Mouse (Mus musculus): ENCODE data around the gene Ola1. TPM values are rescaled to one million over a fixed set of nuclear protein-coding genes. Genes with fewer than 3 reads are reported as not detected.

The Ola1 gene
- total RNA-seq, 2 experiments from 2014 or later = 101 to 103 TPM

DNA sequence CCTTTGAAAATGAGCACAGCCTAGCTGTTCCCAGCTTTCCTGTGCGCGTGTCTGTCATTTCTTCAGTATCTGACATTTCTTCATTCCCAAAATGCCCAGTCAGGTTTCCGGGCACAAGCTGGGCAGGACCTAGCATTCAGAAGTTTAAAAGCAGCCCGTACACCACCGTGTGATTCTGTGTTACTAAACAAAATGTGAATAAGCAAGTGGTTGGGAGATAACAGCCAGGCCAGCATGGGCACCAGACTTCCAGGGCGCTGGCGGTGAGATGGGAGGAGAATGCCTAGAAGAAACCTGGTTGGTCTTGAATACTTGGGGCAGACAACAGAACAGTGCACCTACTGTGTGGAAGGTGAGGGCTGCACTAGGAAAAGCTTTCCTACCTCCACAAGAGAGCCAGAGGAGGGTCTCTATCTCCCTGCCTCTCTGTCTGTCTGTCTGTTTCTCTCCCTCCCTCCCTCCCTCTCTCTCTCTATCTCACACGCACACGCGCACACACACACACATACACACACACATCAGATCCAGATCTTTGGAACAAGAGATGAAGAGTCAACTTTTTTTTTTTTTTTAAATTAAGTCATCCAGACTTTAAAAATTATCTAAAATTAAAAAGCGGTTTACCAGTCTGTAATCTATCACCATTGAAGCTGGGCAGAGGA lies 144.8 kb downstream of the Ola1 start:
- intact Hi-C loops (cut with DNase I) = no loop called here

DNA sequence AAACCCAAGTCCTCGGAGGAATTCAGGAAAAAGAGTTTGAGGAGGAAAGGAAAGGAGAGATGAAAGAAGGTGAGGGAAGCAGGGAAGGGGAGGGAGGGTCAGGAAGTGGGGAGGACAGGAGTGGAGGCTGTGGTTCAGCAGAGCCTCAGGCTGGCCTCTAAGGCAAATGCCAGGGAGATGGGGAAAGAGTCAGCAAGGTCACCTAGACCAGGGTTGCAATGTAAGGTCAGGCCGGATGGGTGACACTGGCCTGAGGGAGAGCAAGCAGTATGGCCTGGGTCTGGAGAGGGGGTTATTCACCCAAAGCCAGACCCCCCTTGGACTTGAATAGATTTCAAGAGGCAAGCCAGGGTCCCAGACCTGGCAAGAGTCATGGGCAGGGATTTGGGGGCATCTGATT lies 147.5 kb downstream of the Ola1 start:
- no peak for DNase-seq (ENCODE audit: low spot score in 2 of 2)
- intact Hi-C loops (cut with DNase I) = no loop called here

More for the DNA sequence above, 144.8 kb downstream of the Ola1 start:
- no peak for DNase-seq (ENCODE audit: low spot score in 2 of 2)

DNA sequence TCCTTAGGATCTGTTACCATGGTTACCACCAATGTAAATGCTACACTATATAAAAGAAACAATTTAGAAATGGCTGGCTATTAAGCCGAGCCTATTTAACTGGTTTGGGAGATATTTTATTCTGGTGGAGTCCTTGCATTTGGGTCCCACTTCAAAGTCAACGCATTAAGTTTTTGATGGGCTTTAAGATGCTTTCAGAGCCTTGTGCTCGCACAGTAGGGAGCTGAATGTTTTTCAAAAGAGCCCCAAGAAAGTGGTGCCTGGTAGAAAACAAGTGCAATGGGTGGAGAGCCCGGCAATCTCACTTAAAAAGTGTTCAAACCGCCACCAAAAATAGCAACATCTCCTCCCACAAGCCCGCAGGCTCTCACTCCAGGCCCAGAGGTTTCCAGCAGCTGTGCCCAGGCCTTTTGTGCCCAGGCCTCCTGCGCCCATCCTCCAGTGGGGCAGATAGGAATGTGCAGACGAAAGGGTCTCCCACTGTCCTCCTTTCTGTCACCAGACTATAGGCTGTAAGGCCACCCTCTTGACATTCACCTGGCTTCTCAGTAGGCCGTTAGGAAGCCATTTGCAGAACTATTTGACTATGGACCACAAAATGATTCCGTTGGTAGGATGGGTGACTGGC lies 148.2 kb downstream of the Ola1 start:
- no peak for DNase-seq (ENCODE audit: low spot score in 2 of 2)
- intact Hi-C loops (cut with DNase I) = no loop called here

DNA sequence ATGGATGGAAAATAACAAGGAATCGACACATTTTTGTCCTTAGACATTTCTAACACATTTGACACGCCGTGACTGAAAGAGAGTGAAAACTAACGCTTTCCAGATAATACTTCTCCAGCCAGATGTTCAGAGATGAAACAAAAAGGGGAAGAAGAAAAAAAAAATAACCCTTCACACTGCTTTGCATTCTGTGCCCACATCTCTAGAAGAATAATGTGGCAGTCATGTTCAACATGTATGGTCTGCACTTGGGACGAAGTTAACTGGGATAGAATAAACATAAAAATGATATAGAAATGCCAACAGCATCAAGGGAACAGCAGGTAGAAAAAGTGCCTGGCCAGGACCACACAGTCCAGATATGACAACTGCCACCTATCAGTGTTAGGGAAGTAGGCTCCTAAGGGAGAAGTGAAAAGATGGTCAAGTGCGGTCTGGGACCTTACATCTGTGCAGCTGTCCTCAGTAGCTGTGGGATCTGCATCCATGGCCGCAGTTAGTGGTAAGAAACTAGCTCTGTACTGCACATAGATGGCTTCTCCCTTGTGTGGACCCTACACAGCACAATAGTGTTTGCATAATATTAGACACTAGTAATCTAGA lies 149.4 kb downstream of the Ola1 start:
- intact Hi-C loops (cut with DNase I) = no loop called here
- no peak for DNase-seq (ENCODE audit: low spot score in 2 of 2)

DNA sequence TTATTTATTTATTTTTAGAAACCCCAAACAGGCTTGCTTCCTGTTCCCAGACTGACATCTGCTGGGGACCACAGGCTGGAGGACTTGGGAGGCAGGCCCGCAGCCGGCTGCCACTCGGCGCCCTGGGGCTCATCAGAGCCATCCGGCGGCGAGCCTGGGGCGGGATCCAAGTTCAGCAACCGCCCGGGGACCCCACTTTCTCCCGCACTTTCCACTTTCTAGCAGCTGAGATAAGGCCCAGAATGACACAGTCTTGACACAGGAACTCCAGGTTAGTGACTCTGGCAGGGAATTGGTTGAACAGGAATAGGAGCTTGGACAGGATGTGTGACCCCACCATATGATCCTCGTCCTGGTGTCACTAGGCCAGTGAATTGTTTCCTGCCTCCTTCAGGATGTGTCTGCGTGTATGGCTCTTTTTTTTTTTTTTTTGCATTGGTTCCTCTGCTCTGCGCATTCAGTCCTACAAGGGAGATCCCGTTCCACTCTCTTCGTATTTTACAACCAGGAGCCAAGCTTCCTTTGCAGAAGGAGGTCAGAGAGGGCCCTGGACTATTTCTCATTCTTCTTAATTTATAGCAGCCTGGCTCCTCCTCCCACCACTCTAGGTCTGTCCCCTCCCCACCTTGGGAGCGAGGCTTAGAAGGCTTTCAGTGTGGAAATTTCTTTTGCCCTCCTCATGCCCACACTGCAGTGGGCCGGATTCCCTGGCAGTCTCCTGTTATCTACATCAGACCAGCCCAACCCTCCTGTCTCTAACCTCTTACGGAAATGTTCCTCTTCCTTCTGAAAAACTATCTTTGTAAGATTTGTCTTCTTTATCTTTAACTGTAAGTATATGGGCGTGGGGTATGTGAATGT lies 152.2 kb downstream of the Ola1 start:
- no peak for DNase-seq (ENCODE audit: low spot score in 2 of 2)
- intact Hi-C loops (cut with DNase I) = no loop called here

DNA sequence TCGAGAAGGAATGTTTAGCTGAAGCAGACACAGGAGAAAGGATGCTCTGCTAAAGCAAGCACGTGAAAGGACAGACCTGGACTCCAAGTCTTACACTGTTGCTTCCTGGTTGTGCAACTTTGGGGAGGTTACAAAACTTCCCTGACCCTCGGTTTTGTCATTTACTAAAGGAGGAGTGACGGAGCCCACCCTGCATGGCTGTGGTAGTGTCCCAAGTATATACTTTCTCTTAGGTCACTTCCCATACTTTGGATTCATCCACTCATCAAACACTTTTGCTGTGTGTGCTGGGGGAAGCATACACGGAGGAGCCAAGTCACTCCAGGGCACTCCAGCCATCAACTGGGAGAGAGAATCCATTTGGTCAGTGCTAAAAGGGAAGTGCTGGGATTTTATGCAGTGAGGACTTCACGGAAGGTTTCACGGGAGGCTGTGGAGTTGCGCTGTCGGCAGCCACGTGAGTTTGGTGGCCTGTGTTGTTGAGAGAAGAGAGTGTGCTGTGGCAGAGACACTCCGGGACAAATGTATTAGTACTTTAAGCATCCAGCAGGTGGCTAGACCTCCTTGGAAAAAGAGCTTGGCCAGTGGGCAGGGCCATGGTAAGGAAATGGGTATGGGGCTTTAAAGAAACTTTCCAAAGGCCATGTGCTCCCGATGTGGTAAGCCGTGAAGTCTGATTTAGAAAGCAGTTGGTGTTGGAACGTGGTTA lies 154.7 kb downstream of the Ola1 start:
- intact Hi-C loops (cut with DNase I) = no loop called here
- DNase-seq (ENCODE audit: low spot score in 2 of 2) = no peak

DNA sequence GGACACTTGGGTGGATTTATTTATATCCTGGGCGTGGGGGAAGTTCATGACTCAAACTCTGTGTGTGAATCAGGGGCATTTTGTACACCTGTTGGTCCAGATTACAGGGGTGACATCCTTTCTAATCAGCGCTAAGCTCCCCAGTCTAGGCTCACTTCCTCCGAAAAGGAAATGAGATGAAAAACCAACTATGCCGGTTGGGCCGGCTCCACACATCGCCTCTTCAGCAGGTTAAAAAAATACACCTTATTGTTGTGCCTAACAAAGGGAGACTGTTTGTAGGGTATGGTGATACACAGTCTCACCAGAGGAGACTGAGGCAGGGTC lies 158.5 kb downstream of the Ola1 start:
- no peak for DNase-seq (ENCODE audit: low spot score in 2 of 2)
- intact Hi-C loops (cut with DNase I) = no loop called here

DNA sequence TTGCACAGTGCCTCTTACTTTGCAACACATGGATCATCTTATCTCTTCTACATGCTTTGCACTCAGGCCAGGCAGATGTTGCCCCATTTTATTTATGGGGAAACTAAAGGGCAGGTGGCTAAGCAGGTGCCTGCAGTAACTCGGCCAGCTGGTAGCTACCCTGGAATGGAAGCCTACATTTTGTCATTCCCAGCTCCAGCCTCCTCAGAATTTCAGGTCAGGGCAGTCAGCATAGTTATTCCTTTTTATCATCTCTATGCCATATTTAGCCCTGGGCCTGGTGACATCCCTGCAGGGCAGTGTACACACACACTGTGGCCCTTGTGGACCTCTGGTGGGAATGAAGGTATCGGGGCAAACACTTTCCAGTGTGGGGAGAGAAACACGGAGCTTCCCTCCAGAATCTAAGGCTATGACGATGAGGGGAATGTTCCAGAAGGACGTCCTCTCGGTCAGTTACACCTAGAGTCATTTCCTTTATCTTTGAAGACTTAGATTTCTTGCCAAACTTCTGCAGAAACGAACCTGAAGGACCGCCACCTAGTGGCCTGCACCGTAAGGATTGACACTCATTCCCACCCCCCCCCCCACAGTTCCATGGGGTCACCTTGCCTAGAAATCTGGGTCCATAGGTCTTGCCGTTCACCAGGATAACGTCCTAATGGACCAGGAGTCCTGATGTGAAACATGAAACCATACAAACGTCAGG lies 159.0 kb downstream of the Ola1 start:
- no peak for DNase-seq (ENCODE audit: low spot score in 2 of 2)

DNA sequence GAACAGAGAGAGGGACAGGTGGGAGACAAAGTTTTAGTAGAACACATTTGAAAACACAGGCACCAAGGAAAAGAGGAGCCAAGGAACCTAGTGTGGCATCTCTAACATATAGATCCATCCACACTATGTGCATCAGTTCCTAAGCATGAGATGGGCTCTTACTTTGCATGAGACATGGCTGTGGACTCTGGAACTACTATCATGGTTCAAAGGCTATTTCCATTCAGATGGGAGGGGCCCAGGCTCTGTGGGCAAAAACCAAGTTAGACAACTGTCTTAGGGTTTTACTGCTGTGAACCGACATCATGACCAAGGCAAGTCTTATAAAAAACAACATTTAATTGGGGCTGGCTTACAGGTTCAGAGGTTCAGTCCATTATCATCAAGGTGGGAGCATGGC lies 160.4 kb downstream of the Ola1 start:
- intact Hi-C loops (cut with DNase I) = no loop called here
- DNase-seq (ENCODE audit: low spot score in 2 of 2) = no peak

More for the DNA sequence above, 159.0 kb downstream of the Ola1 start:
- intact Hi-C loops (cut with DNase I) = no loop called here

DNA sequence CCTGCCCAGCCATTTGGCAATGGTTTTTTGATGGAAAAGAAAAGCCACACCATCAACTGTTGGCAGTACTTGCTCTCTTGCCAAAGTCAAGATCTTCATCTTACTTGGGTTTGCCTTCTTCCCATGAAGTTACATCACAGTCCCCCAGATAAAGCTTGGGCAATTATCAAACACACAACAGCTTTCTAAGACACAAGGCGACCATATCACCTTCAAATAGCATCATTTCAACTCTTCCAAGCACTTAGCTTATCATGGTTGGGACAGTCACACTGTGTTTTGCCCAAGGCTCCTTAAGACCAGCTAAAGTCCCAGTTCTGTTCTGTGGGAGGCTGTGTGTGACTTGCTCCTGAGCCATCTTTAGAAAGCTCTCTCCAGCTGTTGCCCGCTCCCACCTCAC lies 161.1 kb downstream of the Ola1 start:
- no peak for DNase-seq (ENCODE audit: low spot score in 2 of 2)
- intact Hi-C loops (cut with DNase I) = no loop called here

DNA sequence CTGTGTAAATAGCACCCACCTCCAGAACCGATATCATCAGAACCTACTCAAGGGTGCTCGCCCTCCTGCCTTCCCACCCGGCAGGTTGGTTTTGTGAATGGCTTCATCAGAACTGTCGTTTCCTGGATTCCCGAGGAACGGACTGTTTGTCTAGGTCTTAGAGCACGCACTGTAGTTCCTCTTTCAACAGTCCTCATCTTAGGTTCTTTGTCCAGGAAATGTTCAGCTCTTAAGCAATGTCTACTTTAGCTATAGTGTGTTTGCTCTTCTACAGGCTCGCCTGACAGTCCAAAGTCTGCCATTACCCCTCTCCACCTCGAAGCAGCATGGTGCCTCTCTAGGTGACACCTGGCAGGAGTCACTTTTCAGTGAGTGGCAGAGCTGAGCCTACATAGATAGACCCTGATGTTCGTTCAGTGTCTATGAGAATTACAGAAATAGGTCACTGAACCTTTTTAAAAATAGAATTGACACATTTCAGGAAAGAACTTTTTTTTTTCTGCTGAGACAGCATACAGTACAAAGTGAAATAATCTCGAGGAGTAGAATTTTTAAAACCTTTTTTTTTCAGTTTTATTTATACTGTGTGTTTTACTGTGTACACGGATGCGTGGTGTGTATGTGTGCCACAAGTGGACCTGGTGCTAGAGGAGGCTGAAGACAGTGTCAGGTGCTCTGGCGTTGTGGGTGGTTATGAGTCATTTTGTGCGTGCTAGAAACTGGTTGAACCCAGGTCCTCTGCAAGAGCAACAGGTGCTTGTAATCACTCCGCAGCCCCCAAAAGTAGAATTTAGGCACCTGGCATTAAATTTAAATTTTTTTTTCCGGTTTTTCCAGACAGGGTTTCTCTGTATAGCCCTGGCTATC lies 162.4 kb downstream of the Ola1 start:
- intact Hi-C loops (cut with DNase I) = no loop called here
- DNase-seq (ENCODE audit: low spot score in 2 of 2) = no peak

DNA sequence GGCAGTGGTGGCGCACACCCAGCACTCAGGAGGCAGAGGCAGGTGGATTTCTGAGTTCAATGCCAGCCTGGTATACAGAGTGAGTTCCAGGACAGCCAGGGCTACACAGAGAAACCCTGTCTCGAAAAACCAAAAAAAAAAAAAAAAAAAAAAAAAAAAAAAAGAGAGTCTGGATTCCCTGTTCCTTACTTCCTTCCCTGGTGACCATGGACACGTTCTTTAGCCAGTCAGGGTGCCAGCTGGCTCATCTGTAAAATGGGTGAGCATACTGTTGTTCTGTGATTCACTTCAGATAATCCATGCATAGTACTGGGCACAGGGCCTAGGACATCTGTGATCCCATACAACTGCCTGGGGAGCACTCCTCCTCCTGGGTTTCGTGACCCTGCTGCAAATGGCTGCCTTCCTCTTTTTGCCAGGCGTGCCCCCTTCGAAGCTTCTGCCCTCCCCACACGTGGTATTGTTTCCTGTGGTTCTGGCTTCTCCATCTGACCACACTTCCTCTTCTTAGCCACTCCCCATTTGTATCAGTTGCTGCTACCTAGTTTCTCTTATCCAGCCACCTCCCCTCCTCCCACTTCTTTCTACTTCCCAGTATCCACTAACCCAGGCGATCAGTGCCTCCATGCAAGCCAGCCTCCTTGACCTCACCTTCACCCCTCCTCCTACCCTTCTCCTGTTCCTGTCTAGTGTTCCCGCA lies 164.8 kb downstream of the Ola1 start:
- no peak for DNase-seq (ENCODE audit: low spot score in 2 of 2)
- intact Hi-C loops (cut with DNase I) = no loop called here

DNA sequence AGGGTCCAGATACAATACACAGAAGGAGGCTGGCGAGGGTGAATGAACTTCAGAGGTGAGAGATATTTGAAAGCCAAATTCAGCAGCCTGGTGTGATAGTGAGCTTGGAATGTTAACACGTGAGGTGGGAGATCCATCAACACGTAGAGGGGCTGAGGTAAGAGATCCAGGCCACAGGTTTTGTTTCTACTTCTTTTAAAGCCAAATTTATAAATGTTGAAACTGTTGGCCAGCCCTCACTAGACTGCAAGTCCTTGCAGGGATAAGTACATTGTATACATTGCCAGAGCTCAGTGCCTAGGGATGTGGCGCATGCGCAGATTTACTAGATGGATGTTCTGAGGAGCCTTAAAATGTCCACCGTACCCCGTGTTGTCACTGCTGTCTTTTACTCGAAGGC lies 168.3 kb downstream of the Ola1 start:
- no peak for DNase-seq (ENCODE audit: low spot score in 2 of 2)
- intact Hi-C loops (cut with DNase I) = no loop called here

DNA sequence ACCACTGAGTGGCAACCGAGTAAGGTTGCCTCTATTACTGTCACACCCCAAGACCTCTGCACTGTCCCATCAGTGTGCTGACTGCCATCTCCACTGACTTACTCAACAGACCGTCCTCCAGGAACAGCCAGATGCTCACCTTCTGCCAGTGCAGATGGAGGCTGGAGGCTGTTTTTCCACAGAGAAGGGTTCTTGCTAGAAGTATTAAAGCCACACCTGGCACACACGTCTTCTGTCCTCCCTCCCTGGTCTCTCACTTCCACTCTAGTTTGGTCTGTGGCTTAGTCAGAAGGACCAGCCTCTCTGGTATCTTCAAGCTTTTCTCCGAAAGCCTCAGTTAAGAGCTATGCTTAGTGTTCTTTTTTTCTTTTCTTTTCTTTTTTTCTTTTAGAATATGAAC lies 168.7 kb downstream of the Ola1 start:
- DNase-seq (ENCODE audit: low spot score in 2 of 2) = no peak
- intact Hi-C loops (cut with DNase I) = no loop called here

DNA sequence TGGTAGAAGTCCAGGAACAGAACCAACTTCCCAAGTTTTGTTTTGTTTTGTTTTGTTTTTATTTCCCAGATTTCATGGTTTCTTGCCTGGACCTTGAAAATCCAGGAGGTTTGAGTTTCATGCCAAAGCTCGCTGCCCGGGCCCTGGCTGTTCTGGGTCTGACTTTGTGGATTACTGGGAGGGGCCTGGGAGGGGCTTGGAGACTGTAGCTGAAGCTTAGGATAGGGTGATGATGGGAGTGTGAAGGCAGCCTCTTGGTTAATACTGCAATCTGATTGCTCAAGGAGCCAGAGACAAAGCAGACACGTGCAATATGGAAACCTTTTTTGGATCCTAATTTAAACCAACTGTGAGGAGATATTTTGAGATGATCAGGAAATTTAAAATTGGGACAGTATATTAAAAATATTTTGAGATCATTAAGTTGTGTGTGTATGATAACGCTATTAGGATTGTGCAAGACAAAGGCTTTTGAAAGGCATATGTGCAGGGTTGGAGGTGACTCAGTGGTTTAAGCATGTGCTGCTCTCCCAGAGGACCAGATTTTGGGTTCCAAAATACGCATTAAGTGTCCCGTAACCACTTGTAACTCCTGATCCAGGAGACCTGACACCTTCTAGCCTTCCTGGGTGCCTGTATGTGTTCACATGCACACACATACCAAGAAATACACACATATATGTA lies 169.6 kb downstream of the Ola1 start:
- intact Hi-C loops (cut with DNase I) = no loop called here

DNA sequence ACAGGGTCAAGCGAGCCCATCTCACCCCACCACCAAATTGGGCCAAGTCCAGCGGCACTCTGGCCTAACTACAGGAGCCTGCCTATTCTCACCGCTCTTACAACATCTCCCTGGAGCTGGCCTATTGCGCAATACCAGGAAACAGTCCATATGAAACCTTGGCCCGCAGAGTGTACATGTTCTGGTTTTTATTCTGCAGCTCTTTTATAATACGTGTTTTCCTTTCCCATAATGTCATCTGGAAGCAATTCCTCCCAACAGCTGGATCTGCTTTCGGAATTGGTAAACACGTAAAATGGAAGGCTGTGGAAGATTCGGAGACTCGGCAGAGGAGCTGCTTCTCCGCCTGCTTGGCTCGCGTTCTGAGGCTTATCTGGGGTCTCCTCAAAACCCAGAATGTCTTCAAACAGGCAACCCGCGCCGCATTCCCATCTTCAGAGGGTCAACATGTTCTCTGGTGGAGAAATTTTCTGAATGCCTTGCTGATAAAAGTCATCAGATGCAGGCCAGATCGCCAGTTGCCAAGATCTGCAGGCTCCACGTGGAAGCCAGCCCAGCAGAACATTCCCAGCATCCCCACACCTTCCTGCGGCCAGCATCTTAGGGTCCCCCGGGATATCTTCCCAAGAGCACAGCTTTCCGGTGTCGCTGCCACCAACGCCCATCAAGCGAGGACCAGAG lies 171.5 kb downstream of the Ola1 start:
- DNase-seq (ENCODE audit: low spot score in 2 of 2) = no peak
- intact Hi-C loops (cut with DNase I) = no loop called here

More for the DNA sequence above, 169.6 kb downstream of the Ola1 start:
- DNase-seq (ENCODE audit: low spot score in 2 of 2) = no peak

DNA sequence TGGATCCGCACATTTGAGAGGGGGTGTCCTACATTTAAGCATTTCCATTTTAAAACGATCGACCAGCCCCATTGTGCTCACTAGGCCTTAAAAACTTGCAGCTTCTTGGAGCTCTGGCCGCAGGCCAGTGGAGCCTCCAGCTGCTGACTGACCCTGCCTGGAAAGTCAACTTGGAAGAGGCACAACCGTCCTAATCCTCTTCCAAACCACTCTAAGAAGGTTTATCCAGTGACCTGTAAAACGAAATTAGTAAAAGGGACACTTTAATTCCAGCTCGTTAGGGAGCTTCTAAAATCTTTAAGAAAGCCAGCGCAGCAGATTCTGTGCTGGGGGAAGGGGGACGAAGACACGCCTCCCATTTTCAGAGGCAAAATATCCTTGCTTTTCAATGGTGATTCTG lies 172.1 kb downstream of the Ola1 start:
- no peak for DNase-seq (ENCODE audit: low spot score in 2 of 2)
- intact Hi-C loops (cut with DNase I) = no loop called here
